Mouse (Mus musculus): ENCODE results near the gene Podxl2. TPM values are rescaled to one million over a fixed set of nuclear protein-coding genes. Genes with fewer than 3 reads are reported as not detected.
A peak's percentile ranks its signal among the peaks of the same experiment; 100 is the strongest.

The Podxl2 gene
- polyA plus RNA-seq, 1 experiment: 100.0 TPM

GRCm38 (mm10) chr6:88826965-88827364 is 47.9 kb downstream of the Podxl2 start:
- H3K36me3 ChIP-seq (ENCODE audit: control insufficient read depth, insufficient read depth, low read length): no peaks in the 10 kb centered on the region
- no peak for TF ChIP-seq POLR2A (IDR thresholded peaks at IDR 0.05; ENCODE audit: control insufficient read depth, extremely low read depth, insufficient read depth, low read length, poor library complexity)
- no peak for TF ChIP-seq CTCF (IDR thresholded peaks at IDR 0.05; ENCODE audit: borderline replicate concordance, control insufficient read depth, extremely low read depth, insufficient read depth, low read length, poor library complexity)
- DNase-seq: no peak
- H3K4me3 ChIP-seq (ENCODE audit: control insufficient read depth, insufficient read depth, low read length): no peak overlapping the region
- no peaks in the 10 kb centered on the region for H3K27me3 ChIP-seq (ENCODE audit: control insufficient read depth, insufficient read depth, low read length)
- no peak overlapping the region for H3K27ac ChIP-seq (ENCODE audit: control insufficient read depth, insufficient read depth, low read length)
- H3K4me1 ChIP-seq (replicated peaks; ENCODE audit: control insufficient read depth, insufficient read depth, low read length): peaks cover 18% of the 10 kb centered on the region
- WGBS: 65% methylated on average over 3 of the region's 3 CpGs

- no peak overlapping the region for H3K27ac ChIP-seq (ENCODE audit: control insufficient read depth, insufficient read depth, low read length)
- TF ChIP-seq CTCF (IDR thresholded peaks at IDR 0.05; ENCODE audit: borderline replicate concordance, control insufficient read depth, extremely low read depth, insufficient read depth, low read length, poor library complexity) (0 out of 2 replicates have a peak, but pooled peaks have one; percentile 12), POLR2A (IDR thresholded peaks at IDR 0.05; ENCODE audit: control insufficient read depth, extremely low read depth, insufficient read depth, low read length, poor library complexity) (no peak)
- no peak overlapping the region for H3K4me3 ChIP-seq (ENCODE audit: control insufficient read depth, insufficient read depth, low read length)
- 42% methylated on average over 6 of the region's 6 CpGs for WGBS
- peak; percentile 30 for DNase-seq
- no peaks in the 10 kb centered on the region for H3K36me3 ChIP-seq (ENCODE audit: control insufficient read depth, insufficient read depth, low read length)
- H3K4me1 ChIP-seq (replicated peaks; ENCODE audit: control insufficient read depth, insufficient read depth, low read length): peaks cover 18% of the 10 kb centered on the region
- H3K27me3 ChIP-seq (ENCODE audit: control insufficient read depth, insufficient read depth, low read length): no peaks in the 10 kb centered on the region
These were observed 48.3 kb downstream of the Podxl2 start for GRCm38 (mm10) chr6:88826545-88826944.

GRCm38 (mm10) chr6:88826088-88826487 is 48.8 kb downstream of the Podxl2 start:
- TF ChIP-seq CTCF (IDR thresholded peaks at IDR 0.05; ENCODE audit: borderline replicate concordance, control insufficient read depth, extremely low read depth, insufficient read depth, low read length, poor library complexity): no peak
- Histone ChIP-seq H3K27ac (ENCODE audit: control insufficient read depth, insufficient read depth, low read length) (no peak overlapping the region), H3K4me1 (replicated peaks; ENCODE audit: control insufficient read depth, insufficient read depth, low read length) (peaks cover 19% of the 10 kb centered on the region), H3K4me3 (ENCODE audit: control insufficient read depth, insufficient read depth, low read length) (no peak overlapping the region), H3K27me3 (ENCODE audit: control insufficient read depth, insufficient read depth, low read length) (no peaks in the 10 kb centered on the region), H3K36me3 (ENCODE audit: control insufficient read depth, insufficient read depth, low read length) (no peaks in the 10 kb centered on the region)
- DNase-seq: no peak
- WGBS: 46% methylated on average over 3 of the region's 3 CpGs

- DNase-seq: no peak
- Histone ChIP-seq H3K36me3 (ENCODE audit: control insufficient read depth, insufficient read depth, low read length) (no peaks in the 10 kb centered on the region), H3K27ac (ENCODE audit: control insufficient read depth, insufficient read depth, low read length) (no peak overlapping the region), H3K4me1 (replicated peaks; ENCODE audit: control insufficient read depth, insufficient read depth, low read length) (peaks cover 26% of the 10 kb centered on the region), H3K4me3 (ENCODE audit: control insufficient read depth, insufficient read depth, low read length) (no peak overlapping the region), H3K27me3 (ENCODE audit: control insufficient read depth, insufficient read depth, low read length) (no peaks in the 10 kb centered on the region)
- TF ChIP-seq CTCF (IDR thresholded peaks at IDR 0.05; ENCODE audit: borderline replicate concordance, control insufficient read depth, extremely low read depth, insufficient read depth, low read length, poor library complexity) (no peak), POLR2A (IDR thresholded peaks at IDR 0.05; ENCODE audit: control insufficient read depth, extremely low read depth, insufficient read depth, low read length, poor library complexity) (no peak)
- WGBS: 87% methylated on average over 7 of the region's 7 CpGs
These were observed 50.7 kb downstream of the Podxl2 start for GRCm38 (mm10) chr6:88824183-88824582.

GRCm38 (mm10) chr6:88821901-88822300 is 52.9 kb downstream of the Podxl2 start:
- Histone ChIP-seq H3K36me3 (ENCODE audit: control insufficient read depth, insufficient read depth, low read length) (no peaks in the 10 kb centered on the region), H3K27me3 (ENCODE audit: control insufficient read depth, insufficient read depth, low read length) (no peaks in the 10 kb centered on the region), H3K4me1 (replicated peaks; ENCODE audit: control insufficient read depth, insufficient read depth, low read length) (peaks cover 12% of the 10 kb centered on the region), H3K4me3 (ENCODE audit: control insufficient read depth, insufficient read depth, low read length) (no peak overlapping the region), H3K27ac (ENCODE audit: control insufficient read depth, insufficient read depth, low read length) (no peak overlapping the region)
- 95% methylated on average over 11 of the region's 11 CpGs for WGBS
- no peak for DNase-seq
- TF ChIP-seq POLR2A (IDR thresholded peaks at IDR 0.05; ENCODE audit: control insufficient read depth, extremely low read depth, insufficient read depth, low read length, poor library complexity) (no peak), CTCF (IDR thresholded peaks at IDR 0.05; ENCODE audit: borderline replicate concordance, control insufficient read depth, extremely low read depth, insufficient read depth, low read length, poor library complexity) (no peak)

GRCm38 (mm10) chr6:88821294-88821693 is 53.5 kb downstream of the Podxl2 start:
- TF ChIP-seq POLR2A (IDR thresholded peaks at IDR 0.05; ENCODE audit: control insufficient read depth, extremely low read depth, insufficient read depth, low read length, poor library complexity) (no peak), CTCF (IDR thresholded peaks at IDR 0.05; ENCODE audit: borderline replicate concordance, control insufficient read depth, extremely low read depth, insufficient read depth, low read length, poor library complexity) (no peak)
- H3K27ac ChIP-seq (ENCODE audit: control insufficient read depth, insufficient read depth, low read length): no peak overlapping the region
- peaks cover 7% of the 10 kb centered on the region for H3K4me1 ChIP-seq (replicated peaks; ENCODE audit: control insufficient read depth, insufficient read depth, low read length)
- 96% methylated on average over 6 of the region's 6 CpGs for WGBS
- no peak for DNase-seq
- H3K27me3 ChIP-seq (ENCODE audit: control insufficient read depth, insufficient read depth, low read length): no peaks in the 10 kb centered on the region
- no peak overlapping the region for H3K4me3 ChIP-seq (ENCODE audit: control insufficient read depth, insufficient read depth, low read length)
- no peaks in the 10 kb centered on the region for H3K36me3 ChIP-seq (ENCODE audit: control insufficient read depth, insufficient read depth, low read length)

- no peaks in the 10 kb centered on the region for H3K27me3 ChIP-seq (ENCODE audit: control insufficient read depth, insufficient read depth, low read length)
- no peaks in the 10 kb centered on the region for H3K36me3 ChIP-seq (ENCODE audit: control insufficient read depth, insufficient read depth, low read length)
- peaks cover 7% of the 10 kb centered on the region for H3K4me1 ChIP-seq (replicated peaks; ENCODE audit: control insufficient read depth, insufficient read depth, low read length)
- TF ChIP-seq CTCF (IDR thresholded peaks at IDR 0.05; ENCODE audit: borderline replicate concordance, control insufficient read depth, extremely low read depth, insufficient read depth, low read length, poor library complexity) (no peak), POLR2A (IDR thresholded peaks at IDR 0.05; ENCODE audit: control insufficient read depth, extremely low read depth, insufficient read depth, low read length, poor library complexity) (no peak)
- no peak overlapping the region for H3K4me3 ChIP-seq (ENCODE audit: control insufficient read depth, insufficient read depth, low read length)
- no peak overlapping the region for H3K27ac ChIP-seq (ENCODE audit: control insufficient read depth, insufficient read depth, low read length)
- DNase-seq: no peak
- WGBS: 32% methylated on average over 3 of the region's 3 CpGs
These were observed 54.0 kb downstream of the Podxl2 start for GRCm38 (mm10) chr6:88820853-88821252.

All from thymus, adult 2 months (tissue).